Mouse (Mus musculus) layer of hippocampus, adult 2 months (tissue): ENCODE measurements around the gene Rbpjl. TPM values are rescaled to one million over a fixed set of nuclear protein-coding genes. Genes with fewer than 3 reads are reported as not detected.

Source experiments
- DNase-seq, 2 experiments: peaks; one replicate each; pipeline ENCODE4 v3.0.0; 2022; ENCODE audit warnings: low spot score in 2 of 2
- H3K27ac ChIP-seq: fragments of 200-600 bp; 2 replicates; pipeline ENCODE4 v1.8.1; 2022
- H3K4me3 ChIP-seq: fragments of 200-600 bp; 2 replicates; pipeline ENCODE4 v1.8.1; 2022; ENCODE audit warnings: mild to moderate bottlenecking
- CTCF ChIP-seq: fragments of 200-600 bp; conservative IDR thresholded peaks from 2 replicates; pipeline ENCODE4 v1.8.1; 2022; ENCODE audit warnings: antibody characterized with exemption, mild to moderate bottlenecking, moderate library complexity
- total RNA-seq, 2 experiments: library from RNA; stranded (reverse); gene quantifications; 2 replicates each; pipeline ENCODE4 v1.2.3; 2021

The Rbpjl gene
- total RNA-seq, 2 experiments from 2014 or later: 0.07 to 0.46 TPM

DNA sequence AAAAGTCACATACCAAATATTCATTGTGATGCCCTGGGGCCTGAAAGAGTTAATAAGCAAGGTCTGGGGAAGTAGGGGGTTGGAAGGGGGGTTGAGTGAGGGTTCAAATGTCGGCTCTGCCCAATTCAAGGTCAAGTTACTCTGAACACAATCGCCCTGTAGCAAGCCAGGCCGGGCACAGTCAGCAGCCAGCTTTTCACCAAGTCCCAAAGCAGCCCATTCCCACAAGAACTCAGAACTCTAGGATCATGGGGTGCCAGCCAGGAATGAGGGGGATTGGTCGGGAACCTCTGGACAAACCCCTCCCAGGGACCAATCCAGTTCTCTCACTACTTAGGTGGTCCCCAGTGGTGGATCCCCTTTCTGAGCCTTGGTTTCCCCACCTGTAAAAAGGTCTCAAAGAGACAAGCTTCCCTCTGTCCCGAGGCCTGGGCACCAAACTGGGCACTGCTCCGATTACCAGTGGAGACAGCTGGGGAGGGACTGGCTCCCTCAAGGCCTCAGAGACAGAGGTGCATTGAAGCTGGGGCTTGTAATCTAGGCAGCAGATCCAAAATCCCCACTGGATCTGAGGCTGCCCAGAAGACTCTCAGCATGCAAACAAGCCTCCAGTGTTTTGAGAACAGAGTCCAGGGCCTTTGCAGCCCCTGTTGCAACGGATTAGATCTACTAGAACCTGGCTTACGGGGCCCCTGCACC is 33.4 kb downstream of the Rbpjl start:
- peak overlapping the region; percentile 12; the same call in 1 of the 2 replicates for H3K4me3 ChIP-seq
- DNase-seq: peak; percentile 37 to 58
- H3K27ac ChIP-seq: peak overlapping the region; percentile 89
- no peak for TF ChIP-seq CTCF

DNA sequence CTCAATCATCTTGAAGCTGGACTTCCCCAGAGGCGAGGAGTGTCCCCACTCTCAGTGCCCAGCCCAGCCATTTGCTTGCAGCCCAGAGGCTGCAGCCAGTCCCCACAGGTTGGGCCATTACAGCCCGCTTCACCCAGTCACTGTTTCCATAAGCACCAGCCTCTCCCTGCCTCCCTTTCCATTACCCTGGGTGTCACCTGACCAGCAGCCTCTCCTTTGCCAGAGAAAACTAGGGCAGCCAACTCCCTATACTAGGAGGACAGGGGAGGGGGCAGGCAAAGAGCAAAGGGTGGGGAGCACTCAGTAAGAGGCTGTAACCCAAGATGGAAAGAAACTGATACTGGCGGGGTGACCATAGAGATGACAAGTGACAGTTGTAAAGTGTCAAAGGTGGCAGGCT is 34.0 kb downstream of the Rbpjl start:
- TF ChIP-seq CTCF: no peak
- peak overlapping the region; percentile 89 for H3K27ac ChIP-seq
- H3K4me3 ChIP-seq: peak overlapping the region; percentile 12; the same call in 1 of the 2 replicates
- DNase-seq: no peak

DNA sequence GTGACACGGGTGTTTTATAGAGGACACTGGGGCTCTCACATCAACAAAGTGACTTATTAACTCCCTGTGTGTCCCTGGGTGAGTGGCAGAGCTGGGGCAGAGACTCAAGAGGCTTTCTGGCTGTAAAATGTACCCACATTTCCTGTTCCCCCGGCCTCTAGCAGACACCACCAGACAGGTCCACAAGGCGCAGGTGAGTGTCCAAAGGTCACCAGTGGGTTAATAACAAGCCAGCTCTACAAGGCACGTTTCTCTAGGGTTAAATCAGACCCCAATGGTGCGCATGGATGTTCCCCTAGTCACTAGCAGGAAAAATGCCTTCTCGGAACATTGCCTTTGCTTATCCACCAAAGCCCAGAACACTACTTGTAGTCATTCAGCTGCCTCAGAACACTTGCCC is 34.8 kb downstream of the Rbpjl start:
- no peak for TF ChIP-seq CTCF
- no peak for DNase-seq
- peak overlapping the region; percentile 17; the same call in 1 of the 2 replicates for H3K4me3 ChIP-seq
- H3K27ac ChIP-seq: peak overlapping the region; percentile 89

DNA sequence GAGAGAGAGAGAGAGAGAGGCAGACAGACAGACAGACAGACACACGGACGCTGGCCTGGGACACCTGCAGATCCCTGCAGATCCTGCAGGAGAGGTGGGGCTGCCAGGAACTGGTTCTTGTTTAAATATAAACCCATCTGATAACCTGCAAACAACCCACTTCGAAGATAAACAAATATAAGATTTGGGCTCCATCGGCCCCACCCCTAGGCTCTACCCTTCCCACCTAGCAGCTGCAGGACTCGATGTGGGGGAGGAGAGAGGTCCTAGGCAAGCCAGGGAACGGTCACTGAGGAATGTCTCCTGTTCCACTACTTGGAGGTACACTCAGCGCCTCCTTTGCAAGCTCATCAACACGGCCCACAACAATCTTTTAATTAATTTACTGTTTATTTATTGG is 35.3 kb downstream of the Rbpjl start:
- Histone ChIP-seq H3K4me3 (peak overlapping the region; percentile 20; the same call in 1 of the 2 replicates), H3K27ac (peak overlapping the region; percentile 81)
- no peak for TF ChIP-seq CTCF
- no peak for DNase-seq

DNA sequence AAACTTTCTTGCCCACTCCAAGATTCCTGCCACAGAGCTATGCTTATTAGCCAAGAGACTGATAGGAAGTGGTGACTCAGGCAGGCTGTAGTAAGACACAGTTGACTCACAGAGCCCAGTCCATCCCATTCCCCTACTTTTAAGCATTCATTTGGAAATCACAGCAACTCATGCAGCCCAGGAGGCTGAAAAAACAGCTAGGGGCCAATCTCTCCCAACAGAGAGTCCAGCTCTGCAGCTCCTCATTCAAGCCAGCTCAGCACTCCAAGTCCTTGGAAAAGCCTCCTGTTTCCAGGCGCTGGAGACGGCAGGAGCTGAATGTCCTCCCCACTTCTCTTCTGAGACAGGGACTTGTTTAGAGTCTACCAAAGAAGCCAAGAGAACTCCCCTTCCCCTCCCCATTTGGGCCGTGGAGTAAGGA is 36.1 kb downstream of the Rbpjl start:
- TF ChIP-seq CTCF: no peak
- H3K27ac ChIP-seq: peak overlapping the region; percentile 81
- peak overlapping the region; percentile 17; the same call in 1 of the 2 replicates for H3K4me3 ChIP-seq

DNA sequence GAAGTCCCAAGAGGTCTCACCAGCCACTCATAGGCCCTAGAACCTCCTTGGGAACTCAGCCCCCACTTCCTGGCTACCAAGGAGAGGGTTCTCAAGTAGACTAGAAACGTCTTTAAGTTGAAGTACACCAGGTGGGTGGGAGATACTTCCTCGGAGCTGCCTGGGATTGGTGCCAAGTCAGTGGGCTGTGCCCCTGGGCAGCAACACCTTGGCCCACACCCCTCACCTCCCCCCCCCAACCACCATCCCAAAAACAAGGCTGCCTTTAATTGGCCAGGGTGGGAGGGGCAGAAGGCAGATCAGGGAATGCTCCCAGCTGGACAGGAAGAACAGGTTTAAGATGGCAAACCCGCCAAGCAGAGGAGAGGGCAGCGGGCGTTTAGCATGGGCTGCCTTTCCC is 37.4 kb downstream of the Rbpjl start:
- DNase-seq: no peak
- Histone ChIP-seq H3K27ac (peak overlapping the region; percentile 81), H3K4me3 (peak overlapping the region; percentile 51)
- TF ChIP-seq CTCF: no peak

More for the DNA sequence above, 36.1 kb downstream of the Rbpjl start:
- peak; percentile 17 to 64 for DNase-seq

DNA sequence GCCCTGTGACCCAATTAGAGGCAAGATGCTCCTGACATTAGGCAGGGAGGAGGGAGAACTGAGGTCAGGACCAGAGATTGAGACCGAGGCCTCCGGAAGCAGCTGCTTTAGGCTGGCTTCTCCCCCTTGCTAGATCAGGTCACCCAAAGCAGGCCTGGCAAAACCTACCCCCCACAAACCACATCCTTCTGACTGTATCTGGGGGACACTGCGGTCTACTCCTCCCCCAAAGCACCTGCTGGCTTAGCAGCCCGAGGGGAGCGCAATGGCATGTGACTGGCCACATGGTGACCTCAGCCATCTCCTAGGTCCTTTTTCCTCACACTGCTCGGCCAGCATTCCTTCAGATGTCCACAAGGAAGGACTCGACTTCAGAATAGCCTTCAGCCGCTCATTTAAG is 38.2 kb downstream of the Rbpjl start:
- Histone ChIP-seq H3K4me3 (peak overlapping the region; percentile 51), H3K27ac (peak overlapping the region; percentile 81)
- no peak for TF ChIP-seq CTCF
- DNase-seq: no peak

DNA sequence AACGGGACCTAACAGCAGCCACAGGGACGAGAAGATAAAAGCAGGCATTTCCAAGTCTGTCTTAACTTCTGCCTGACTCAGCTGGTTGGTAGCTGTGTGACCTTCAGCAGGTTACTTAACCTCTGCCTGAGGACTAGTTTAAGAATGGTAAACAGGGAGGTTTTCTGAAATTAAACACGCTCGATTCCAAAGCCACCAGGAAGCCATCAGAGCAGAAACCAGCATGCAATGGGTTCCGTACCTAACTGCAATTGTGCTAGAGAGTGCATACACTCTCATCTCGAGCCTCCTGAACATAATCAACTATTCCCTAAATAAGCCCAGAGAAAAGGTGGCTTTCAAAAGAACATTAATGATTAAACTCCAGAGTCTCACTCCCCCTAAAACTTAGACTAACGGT is 38.8 kb downstream of the Rbpjl start:
- no peak for DNase-seq
- H3K27ac ChIP-seq: peak overlapping the region; percentile 81
- TF ChIP-seq CTCF: no peak
- H3K4me3 ChIP-seq: peak overlapping the region; percentile 51

DNA sequence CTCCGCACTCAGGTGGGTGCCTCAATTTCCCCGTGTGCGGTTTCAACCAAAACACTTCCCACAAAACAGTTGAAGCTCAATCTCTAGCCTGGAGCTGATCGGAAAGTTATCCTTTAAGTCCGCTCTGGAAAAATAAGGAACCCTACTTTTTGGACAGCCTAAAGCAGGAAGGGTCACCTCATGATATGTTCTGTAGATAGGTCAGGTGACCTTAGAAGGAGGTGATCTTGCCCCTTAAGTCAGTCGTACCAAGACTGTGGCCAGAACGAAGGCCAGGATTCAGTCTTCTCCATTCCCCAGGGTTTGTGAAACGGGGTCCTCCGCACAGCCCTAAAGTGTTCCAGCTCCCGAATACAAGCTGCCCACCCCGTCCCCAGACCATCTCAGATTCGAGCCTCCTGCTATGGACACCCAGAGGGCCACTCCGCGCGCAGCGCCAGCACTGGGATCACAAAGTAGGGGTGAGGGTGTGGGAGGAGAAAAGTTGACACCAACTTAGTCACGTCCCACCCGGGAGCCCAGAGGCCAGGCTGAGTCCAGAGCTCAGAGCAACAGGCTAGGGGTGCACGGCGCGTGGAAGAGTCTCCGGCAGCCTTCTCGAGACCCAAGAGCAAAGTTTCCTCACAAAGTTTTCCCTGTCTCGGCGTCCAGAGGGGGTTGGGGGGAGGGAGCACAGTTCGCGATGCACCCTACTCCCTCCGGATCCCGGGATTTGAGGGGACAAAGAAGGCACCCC is 39.5 kb downstream of the Rbpjl start:
- DNase-seq: no peak
- TF ChIP-seq CTCF: no peak
- peak overlapping the region; percentile 51 for H3K4me3 ChIP-seq
- H3K27ac ChIP-seq: peak overlapping the region; percentile 81

DNA sequence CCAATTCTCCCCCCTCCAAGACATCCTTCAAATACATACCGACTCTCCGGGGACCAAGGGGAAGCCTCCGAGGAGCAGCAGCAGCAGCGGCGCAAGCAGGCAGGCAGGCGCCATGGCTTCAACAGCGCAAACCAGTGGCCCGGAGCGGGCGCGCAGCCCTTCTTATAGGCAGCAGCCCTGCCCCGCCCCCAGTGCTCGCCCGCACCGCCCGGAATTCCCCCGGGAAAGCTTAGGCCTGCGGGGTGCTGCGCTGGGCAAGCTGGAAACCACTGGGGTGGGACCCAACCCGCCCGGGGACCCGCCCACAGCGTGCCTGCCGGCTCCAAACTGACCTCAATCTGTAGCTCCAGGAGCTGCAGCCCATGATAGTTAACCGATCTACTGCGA is 40.1 kb downstream of the Rbpjl start:
- Histone ChIP-seq H3K27ac (peak overlapping the region; percentile 81), H3K4me3 (peak overlapping the region; percentile 51)
- peak; percentile 53 for TF ChIP-seq CTCF
- DNase-seq: peak; percentile 55 to 64

DNA sequence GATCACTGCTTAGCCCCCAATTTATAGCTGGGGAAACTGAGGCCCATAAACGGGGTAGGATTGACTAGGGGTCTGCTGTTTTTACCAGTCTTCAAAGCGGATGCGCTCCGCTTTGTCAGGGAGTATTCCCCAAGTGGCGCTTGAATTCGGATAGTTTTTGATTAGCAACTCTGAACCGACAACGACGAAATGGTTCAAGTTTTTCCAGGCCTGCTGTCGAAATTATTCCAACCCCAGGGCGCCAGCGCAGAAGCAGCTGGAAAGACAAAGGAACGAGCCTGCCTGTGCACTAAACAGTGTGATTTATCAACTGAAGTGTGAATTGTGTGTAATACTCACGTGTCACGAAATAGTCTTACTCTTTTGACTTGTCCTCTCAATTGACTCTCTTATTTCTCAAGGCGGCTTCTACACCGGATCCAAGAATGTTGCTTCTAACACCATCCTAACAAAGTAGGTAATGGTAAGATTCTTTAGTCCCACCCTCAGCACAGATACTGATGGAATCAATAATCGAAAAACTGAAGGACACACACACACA is 40.6 kb downstream of the Rbpjl start, which contains the start of gene Sdc4:
Gene Sdc4, minus strand, starts transcription at position 428 of the 541 bp plus-strand sequence.
- no peak for DNase-seq
- Histone ChIP-seq H3K27ac (peak within 1 kb of the TSS; percentile 81), H3K4me3 (peak within 1 kb of the TSS; percentile 51)
- TF ChIP-seq CTCF: no peak

DNA sequence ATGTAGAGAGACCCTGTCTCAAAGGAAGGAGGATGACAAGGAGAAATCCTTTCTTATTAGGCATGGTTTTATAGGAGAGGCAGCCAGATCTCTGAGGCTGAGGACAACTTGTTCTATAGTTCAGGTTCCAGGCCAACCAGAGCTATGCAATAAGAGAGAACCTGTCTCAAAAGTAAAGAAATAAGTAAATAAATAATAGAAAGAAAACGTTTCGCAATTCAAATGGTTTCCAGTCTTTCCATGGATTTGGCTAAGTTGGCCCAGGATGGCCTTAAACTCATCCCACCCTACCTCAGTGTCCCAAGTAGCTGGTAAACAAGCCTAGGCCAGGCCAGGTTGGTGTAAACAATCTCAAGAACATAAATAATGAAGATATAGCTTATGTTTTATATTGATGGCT is 41.8 kb downstream of the Rbpjl start:
- no peak overlapping the region for H3K27ac ChIP-seq
- TF ChIP-seq CTCF: no peak
- DNase-seq: no peak
- no peak overlapping the region for H3K4me3 ChIP-seq

DNA sequence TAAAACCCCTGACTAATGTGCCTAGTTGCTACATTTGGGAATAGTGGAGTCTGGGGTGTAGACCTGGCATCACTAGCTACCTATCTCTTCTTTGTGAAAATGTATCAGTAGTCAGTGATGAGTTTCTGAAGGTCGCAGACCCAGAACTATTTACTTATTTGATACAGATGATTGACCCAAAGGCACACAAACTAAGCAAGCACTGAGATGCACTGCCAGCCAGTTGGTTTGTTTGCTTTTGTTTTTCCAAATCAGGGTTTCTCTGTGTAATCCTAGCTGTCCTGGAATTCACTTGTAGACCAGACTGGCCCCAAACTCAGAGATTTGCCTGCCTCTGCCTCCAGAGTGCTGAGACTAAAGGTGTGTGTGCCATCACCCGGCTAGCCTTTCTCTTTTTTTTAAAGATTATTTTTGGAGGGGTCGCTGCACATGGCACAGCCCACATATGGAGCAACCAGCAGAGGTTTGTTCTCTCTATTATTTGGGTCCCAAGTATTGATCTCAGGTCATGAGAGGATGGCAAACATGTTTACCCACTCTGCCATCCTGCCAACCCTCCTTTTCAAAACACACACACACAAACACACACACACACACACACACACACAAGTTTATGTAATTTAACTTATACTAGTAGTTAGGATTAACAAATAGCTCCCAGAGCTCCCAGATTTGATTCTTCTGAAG is 42.6 kb downstream of the Rbpjl start:
- DNase-seq: no peak
- TF ChIP-seq CTCF: no peak
- H3K27ac ChIP-seq: no peak overlapping the region
- no peak overlapping the region for H3K4me3 ChIP-seq
